Mouse (Mus musculus) retina, postnatal 1 day (tissue): ENCODE data around the gene Lats1.
"Not testable (repeated sequence)": the region's sequence is repeated elsewhere in the genome, so short reads cannot be mapped to it uniquely, and the experiment has no call there.

Source experiments
- DNase-seq: peaks from one replicate; pipeline ENCODE4 v3.0.0-alpha.2; 2012

Gene Lats1

GRCm38 (mm10) chr10:7727011-7727410 is 46.0 kb downstream of the Lats1 start:
- no peak for DNase-seq

- DNase-seq = no peak
Measured at GRCm38 (mm10) chr10:7731582-7731981, 50.6 kb downstream of the Lats1 start.

GRCm38 (mm10) chr10:7737122-7737521 is 56.1 kb downstream of the Lats1 start:
- no peak for DNase-seq

- DNase-seq = no peak
Measured at GRCm38 (mm10) chr10:7737914-7738313, 56.9 kb downstream of the Lats1 start.

GRCm38 (mm10) chr10:7745528-7745927 is 64.5 kb downstream of the Lats1 start:
- not testable (repeated sequence) for DNase-seq

- DNase-seq = no peak
Measured at GRCm38 (mm10) chr10:7748752-7749151, 67.7 kb downstream of the Lats1 start.

DNA sequence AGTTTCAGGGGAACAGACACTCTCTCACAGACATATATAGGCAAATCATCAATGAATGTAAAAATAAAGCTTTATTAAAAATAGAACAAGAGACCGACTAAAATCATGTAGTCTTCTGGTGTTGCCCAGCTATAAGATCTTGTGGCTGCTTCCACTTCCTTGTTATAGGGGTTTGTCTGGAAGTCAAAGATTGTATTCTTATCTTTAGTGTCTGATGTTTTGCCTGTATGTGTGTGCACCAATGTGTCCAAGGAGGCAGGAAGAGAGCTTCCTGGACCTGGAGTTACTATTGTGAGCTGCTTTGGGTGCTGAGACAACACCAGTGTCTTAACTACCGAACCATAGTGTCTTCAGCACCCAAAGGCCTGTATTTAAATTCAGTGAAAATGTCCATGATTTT is 76.5 kb downstream of the Lats1 start:
- DNase-seq = no peak
